24 mouse cellular contexts compared by ENCODE assay signal in the genomic region with DNA sequence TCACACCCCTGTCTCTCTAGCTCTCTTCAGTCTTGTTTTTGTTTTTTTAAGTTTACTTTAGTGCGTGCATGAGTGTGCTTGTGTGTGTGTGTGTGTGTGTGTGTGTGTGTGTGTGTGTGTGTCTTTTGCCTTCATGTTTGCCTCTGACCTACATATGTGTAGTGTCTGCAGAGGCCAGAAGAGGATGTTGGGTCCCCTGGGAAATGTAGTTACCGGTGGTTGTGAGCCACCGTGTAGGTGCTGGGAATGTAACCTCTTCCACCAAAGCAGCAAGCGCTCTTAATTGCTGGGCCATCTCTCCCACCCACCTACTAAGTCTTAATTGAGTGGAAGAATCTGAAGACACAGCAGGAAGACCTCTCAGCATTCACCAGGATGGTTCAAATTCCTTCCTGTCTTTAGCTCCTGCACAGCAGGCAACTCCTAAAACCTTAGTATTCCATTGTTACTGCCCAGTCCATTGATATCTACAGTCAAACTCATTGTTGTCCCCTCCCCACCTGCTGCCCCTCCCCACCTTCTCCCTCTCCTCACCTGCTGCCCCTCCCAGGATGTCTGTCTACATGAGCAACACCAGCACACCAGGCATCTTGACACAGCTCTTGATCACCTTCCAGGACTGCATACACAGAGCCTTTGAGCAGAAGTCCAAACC. TPM values are rescaled to one million over a fixed set of nuclear protein-coding genes. Genes with fewer than 3 reads are reported as not detected.
A peak's percentile ranks its signal among the peaks of the same experiment; 100 is the strongest.
DNase-seq lines count a peak whose midpoint lies in the region; ATAC-seq and TF ChIP-seq lines count a peak whose summit lies in the region.
"Had no signal": no experiment of that assay in that cellular context is flagged by ENCODE, and none has a peak within 500 bp of the region (broad histone marks: within the 10 kb centered on the region; RNA-seq: fewer than 3 reads in every experiment).

No protein-coding gene starts in this region.

- peak; percentile 98 for TF ChIP-seq EP300 in ES-Bruce4 (IDR thresholded peaks at IDR 0.05; ENCODE audit: insufficient read depth, low read depth, low read length)

- H3K4me1 ChIP-seq in heart, embryonic 10.5 days: 0 out of 2 replicates have a peak, but pooled peaks cover 4% of the 10 kb centered on the region
- H3K4me1 ChIP-seq in neural tube, embryonic 15.5 days: no peaks in the 10 kb centered on the region
- H3K4me1 ChIP-seq in ES-Bruce4 (ENCODE audit: control insufficient read depth, insufficient read depth, low read length): peaks cover 18% of the 10 kb centered on the region
- H3K4me1 ChIP-seq in embryonic facial prominence, embryonic 10.5 days: no peaks in the 10 kb centered on the region
- H3K4me1 ChIP-seq: embryonic facial prominence, embryonic 15.5 days; heart, embryonic 12.5 days; hindbrain, embryonic 13.5 days; midbrain, embryonic 12.5 days; neural tube, embryonic 13.5 days; stomach, embryonic 15.5 days had no signal

- H3K4me3 ChIP-seq in heart, embryonic 10.5 days: no peak overlapping the region
- no peak overlapping the region for H3K4me3 ChIP-seq in neural tube, embryonic 15.5 days (replicated peaks)
- no peak overlapping the region for H3K4me3 ChIP-seq in ES-Bruce4 (ENCODE audit: low read depth, low read length)
- H3K4me3 ChIP-seq in embryonic facial prominence, embryonic 10.5 days: no peak overlapping the region
- H3K4me3 ChIP-seq: embryonic facial prominence, embryonic 15.5 days; heart, embryonic 12.5 days; hindbrain, embryonic 13.5 days; midbrain, embryonic 12.5 days; neural tube, embryonic 13.5 days; stomach, embryonic 15.5 days had no signal

- no peak for TF ChIP-seq POLR2A in ES-Bruce4 (IDR thresholded peaks at IDR 0.05; ENCODE audit: insufficient read depth, low read length)

- 58% methylated on average over 4 of the region's 4 CpGs for WGBS in heart, embryonic 10.5 days
- WGBS in neural tube, embryonic 15.5 days: 19% methylated on average over 4 of the region's 4 CpGs
- 32% methylated on average over 4 of the region's 4 CpGs for WGBS in embryonic facial prominence, embryonic 10.5 days

- H3K36me3 ChIP-seq in heart, embryonic 10.5 days: no peaks in the 10 kb centered on the region
- H3K36me3 ChIP-seq in neural tube, embryonic 15.5 days: no peaks in the 10 kb centered on the region
- H3K36me3 ChIP-seq in ES-Bruce4 (ENCODE audit: control insufficient read depth, insufficient read depth, low read length, poor library complexity, severe bottlenecking): no peaks in the 10 kb centered on the region
- no peaks in the 10 kb centered on the region for H3K36me3 ChIP-seq in embryonic facial prominence, embryonic 10.5 days (replicated peaks)
- H3K36me3 ChIP-seq: embryonic facial prominence, embryonic 15.5 days; heart, embryonic 12.5 days; hindbrain, embryonic 13.5 days; midbrain, embryonic 12.5 days; neural tube, embryonic 13.5 days; stomach, embryonic 15.5 days had no signal

- no peak overlapping the region for H3K9ac ChIP-seq in neural tube, embryonic 15.5 days (replicated peaks)
- no peak overlapping the region for H3K9ac ChIP-seq in ES-Bruce4 (ENCODE audit: low read depth, poor library complexity, severe bottlenecking)
- H3K9ac ChIP-seq: embryonic facial prominence, embryonic 15.5 days; forebrain, postnatal 0 days; heart, embryonic 12.5 days; hindbrain, embryonic 13.5 days; midbrain, embryonic 12.5 days; neural tube, embryonic 13.5 days; stomach, embryonic 15.5 days had no signal

- H3K9me3 ChIP-seq in heart, embryonic 10.5 days: no peaks in the 10 kb centered on the region
- no peaks in the 10 kb centered on the region for H3K9me3 ChIP-seq in neural tube, embryonic 15.5 days (replicated peaks)
- H3K9me3 ChIP-seq in ES-Bruce4 (replicated peaks; ENCODE audit: control insufficient read depth, insufficient read depth, low read length, poor library complexity, severe bottlenecking): no peaks in the 10 kb centered on the region
- no peaks in the 10 kb centered on the region for H3K9me3 ChIP-seq in embryonic facial prominence, embryonic 10.5 days
- H3K9me3 ChIP-seq: embryonic facial prominence, embryonic 15.5 days; heart, embryonic 12.5 days; hindbrain, embryonic 13.5 days; midbrain, embryonic 12.5 days; neural tube, embryonic 13.5 days; stomach, embryonic 15.5 days had no signal

- H3K4me2 ChIP-seq in neural tube, embryonic 15.5 days: no peak overlapping the region
- H3K4me2 ChIP-seq: embryonic facial prominence, embryonic 15.5 days; heart, embryonic 12.5 days; hindbrain, embryonic 13.5 days; midbrain, embryonic 12.5 days; neural tube, embryonic 13.5 days; stomach, embryonic 15.5 days had no signal

- ATAC-seq in neural tube, embryonic 15.5 days (ENCODE audit: low FRiP score): no peak
- no peak for ATAC-seq in activated CD4-positive, CD25-positive, alpha-beta regulatory T cell, adult 4 months
- ATAC-seq: forebrain, postnatal 0 days; inflammation-experienced regulatory T-cells, adult 6 months had no signal

- no peak for TF ChIP-seq CTCF in ES-Bruce4 (IDR thresholded peaks at IDR 0.05; ENCODE audit: low read depth, low read length)

- no peaks in the 10 kb centered on the region for H3K27me3 ChIP-seq in heart, embryonic 10.5 days (ENCODE audit: insufficient read depth, poor library complexity, severe bottlenecking)
- H3K27me3 ChIP-seq in neural tube, embryonic 15.5 days (replicated peaks): no peaks in the 10 kb centered on the region
- H3K27me3 ChIP-seq in ES-Bruce4 (ENCODE audit: control insufficient read depth, insufficient read depth, low read length, poor library complexity, severe bottlenecking): no peaks in the 10 kb centered on the region
- H3K27me3 ChIP-seq in embryonic facial prominence, embryonic 10.5 days (replicated peaks; ENCODE audit: low read depth, poor library complexity, severe bottlenecking): no peaks in the 10 kb centered on the region
- H3K27me3 ChIP-seq: embryonic facial prominence, embryonic 15.5 days; heart, embryonic 12.5 days; hindbrain, embryonic 13.5 days; midbrain, embryonic 12.5 days; neural tube, embryonic 13.5 days; stomach, embryonic 15.5 days had no signal

- DNase-seq in heart, embryonic 10.5 days (ENCODE audit: low spot score): peak; percentile 51
- no peak for DNase-seq in heart, adult 11 months
- DNase-seq in neural tube, embryonic 10.5 days (ENCODE audit: extremely low spot score, low spot score): peak; percentile 5
- DNase-seq in embryonic facial prominence, embryonic 10.5 days (ENCODE audit: low spot score): peak; percentile 7
- no peak for DNase-seq in cerebellum, adult 8-10 months
- DNase-seq: adrenal gland, postnatal 36 days; cerebellum, adult 11-12 months; cerebellum, postnatal 25 days; embryo, embryonic 11 days; forebrain, postnatal 0 days; heart, postnatal 14 days; liver; lung, adult 18-20 months had no signal

- H3K27ac ChIP-seq in heart, embryonic 10.5 days: no peak overlapping the region
- H3K27ac ChIP-seq in neural tube, embryonic 15.5 days (replicated peaks): no peak overlapping the region
- H3K27ac ChIP-seq in ES-Bruce4 (ENCODE audit: insufficient read depth, low read length): peak overlapping the region; percentile 89
- no peak overlapping the region for H3K27ac ChIP-seq in embryonic facial prominence, embryonic 10.5 days (replicated peaks)
- H3K27ac ChIP-seq: embryonic facial prominence, embryonic 15.5 days; hindbrain, embryonic 13.5 days; macrophage; midbrain, embryonic 12.5 days; neural tube, embryonic 13.5 days; stomach, embryonic 15.5 days had no signal

RNA-seq across cellular contexts. Expression of gene 2610301B20Rik, which starts 57.9 kb away (rescaled TPM):
- 22.9 and 23.8 TPM in 2 replicates for polyA plus RNA-seq in heart, embryonic 10.5 days (2016; fragmentation: Nextera tagmentation; extraction: Ambion mirVana)
- 36.3 and 38.9 TPM in 2 replicates for polyA plus RNA-seq in neural tube, embryonic 15.5 days (2015; fragmentation: Nextera tagmentation; extraction: Ambion mirVana)
- polyA plus RNA-seq in ES-Bruce4 (2011; ENCODE audit: insufficient read depth, insufficient read length, low read depth, missing spikeins): 14.3 and 16.9 TPM in 2 replicates
- polyA plus RNA-seq in embryonic facial prominence, embryonic 10.5 days (2016; fragmentation: Nextera tagmentation; extraction: Ambion mirVana): 30.8 and 32.4 TPM in 2 replicates
- polyA plus RNA-seq in activated CD4-positive, CD25-positive, alpha-beta regulatory T cell, adult 4 months (2017; shearing (Covaris generic)): 10 to 100 TPM in 1 of 2 experiments, 1 to 10 TPM in 1; 9.6 to 10.4 TPM

Comparison
In these comparisons a context has a peak if more than half of its experiments do, and no peak if none do; other contexts are left out.
1. DNase-seq: peak in heart, embryonic 10.5 days (single experiment), neural tube, embryonic 10.5 days (single experiment) and embryonic facial prominence, embryonic 10.5 days (single experiment); none in heart, adult 11 months (single experiment) and cerebellum, adult 8-10 months (single experiment).